Mouse (Mus musculus) duodenum, adult 2 months (tissue): ENCODE measurements around the gene Brd4. TPM values are rescaled to one million over a fixed set of nuclear protein-coding genes. Genes with fewer than 3 reads are reported as not detected.

Experiments used
- polyA plus RNA-seq: library from polyadenylated mRNA; depleted of rRNA; stranded (reverse); fragments of >200 nt; gene quantifications from 2 replicates; pipeline ENCODE4 v1.2.3, GENCODE M21; 2012; ENCODE audit warnings: low replicate concordance; rRNA removed

The Brd4 gene
- polyA plus RNA-seq = 32.4 and 42.0 TPM in 2 replicates

GRCm38 (mm10) chr17:32284262-32285137 lies at the start of gene Brd4:
TSS of gene Brd4 (minus strand) at chr17:32284722.

GRCm38 (mm10) chr17:32320597-32321389 lies 36.3 kb upstream of the Brd4 start, which contains the start of gene Akap8:
TSS of gene Akap8 (minus strand) at chr17:32321238.

GRCm38 (mm10) chr17:32188863-32189636 lies 95.5 kb downstream of the Brd4 start, which contains the start of gene Ephx3:
TSS of gene Ephx3 (minus strand) at chr17:32189549.

GRCm38 (mm10) chr17:32166687-32167086 lies 117.8 kb downstream of the Brd4 start, which contains the start of gene Notch3:
TSS of gene Notch3 (minus strand) at chr17:32166852.

Other genes starting within 250 kb of the Brd4 start
- 3.7 and 10.3 TPM in 2 replicates for gene Rrp1b, start 248.6 kb downstream of the Brd4 start, polyA plus RNA-seq
- 0.18 and 0.38 TPM in 2 replicates for gene Hsf2bp, start 248.4 kb downstream of the Brd4 start, polyA plus RNA-seq
- 5.8 and 10.2 TPM in 2 replicates for gene Notch3, start 117.9 kb downstream of the Brd4 start, polyA plus RNA-seq
- 0.43 and 0.56 TPM in 2 replicates for gene Ephx3, start 95.2 kb downstream of the Brd4 start, polyA plus RNA-seq
- gene Akap8, start 36.5 kb upstream of the Brd4 start, polyA plus RNA-seq = 30.8 and 39.1 TPM in 2 replicates
- 61.0 and 85.7 TPM in 2 replicates for gene Akap8l, start 65.9 kb upstream of the Brd4 start, polyA plus RNA-seq
- gene Wiz, start 104.7 kb upstream of the Brd4 start, polyA plus RNA-seq = 20.8 and 33.5 TPM in 2 replicates
- 7.7 and 8.2 TPM in 2 replicates for gene Rasal3, start 118.9 kb upstream of the Brd4 start, polyA plus RNA-seq
- 1.9 and 5.4 TPM in 2 replicates for gene Pglyrp2, start 139.4 kb upstream of the Brd4 start, polyA plus RNA-seq
- gene Cyp4f39, start 168.0 kb upstream of the Brd4 start, polyA plus RNA-seq = 0.33 and 1.0 TPM in 2 replicates
- gene Cyp4f17, start 221.3 kb upstream of the Brd4 start, polyA plus RNA-seq = 1.9 and 3.7 TPM in 2 replicates